Mouse (Mus musculus) thymus, postnatal 4 days (tissue): ENCODE results near the gene Slc36a1.

Experiments
- DNase-seq: peaks from one replicate; pipeline ENCODE4 v3.0.0; 2021

Gene Slc36a1

GRCm38 (mm10) chr11:55209626-55210353 lies 5.6 kb downstream of the Slc36a1 start:
- DNase-seq = no peak

- DNase-seq = no peak
Observed at GRCm38 (mm10) chr11:55213518-55213917, 9.4 kb downstream of the Slc36a1 start.

- no peak for DNase-seq
Observed at GRCm38 (mm10) chr11:55214161-55214560, 10.0 kb downstream of the Slc36a1 start.

- DNase-seq = no peak
Observed at GRCm38 (mm10) chr11:55214978-55215377, 10.8 kb downstream of the Slc36a1 start.

GRCm38 (mm10) chr11:55216061-55216460 lies 11.9 kb downstream of the Slc36a1 start:
- DNase-seq = no peak

GRCm38 (mm10) chr11:55216830-55217229 lies 12.7 kb downstream of the Slc36a1 start:
- DNase-seq = no peak

GRCm38 (mm10) chr11:55217418-55217817 lies 13.3 kb downstream of the Slc36a1 start:
- no peak for DNase-seq

GRCm38 (mm10) chr11:55217880-55218279 lies 13.7 kb downstream of the Slc36a1 start:
- DNase-seq = no peak

- DNase-seq = no peak
Observed at GRCm38 (mm10) chr11:55218473-55218872, 14.3 kb downstream of the Slc36a1 start.

- no peak for DNase-seq
Observed at GRCm38 (mm10) chr11:55221306-55221705, 17.2 kb downstream of the Slc36a1 start.

GRCm38 (mm10) chr11:55231034-55231433 lies 26.9 kb downstream of the Slc36a1 start:
- DNase-seq = no peak

GRCm38 (mm10) chr11:55234288-55234687 lies 30.1 kb downstream of the Slc36a1 start:
- no peak for DNase-seq

GRCm38 (mm10) chr11:55234791-55235190 lies 30.6 kb downstream of the Slc36a1 start:
- no peak for DNase-seq

GRCm38 (mm10) chr11:55236815-55237214 lies 32.7 kb downstream of the Slc36a1 start:
- no peak for DNase-seq

- no peak for DNase-seq
Observed at GRCm38 (mm10) chr11:55239496-55239895, 35.3 kb downstream of the Slc36a1 start.

- peak; percentile 66 for DNase-seq
Observed at GRCm38 (mm10) chr11:55240556-55240955, 36.4 kb downstream of the Slc36a1 start.

GRCm38 (mm10) chr11:55250527-55250926 lies 46.4 kb downstream of the Slc36a1 start:
- no peak for DNase-seq

GRCm38 (mm10) chr11:55253391-55253790 lies 49.2 kb downstream of the Slc36a1 start:
- no peak for DNase-seq

- DNase-seq = no peak
Observed at GRCm38 (mm10) chr11:55261105-55261504, 57.0 kb downstream of the Slc36a1 start.

- DNase-seq = no peak
Observed at GRCm38 (mm10) chr11:55262000-55262399, 57.9 kb downstream of the Slc36a1 start.

- DNase-seq = no peak
Observed at GRCm38 (mm10) chr11:55264318-55264717, 60.2 kb downstream of the Slc36a1 start.

GRCm38 (mm10) chr11:55265647-55266046 lies 61.5 kb downstream of the Slc36a1 start:
- no peak for DNase-seq

- no peak for DNase-seq
Observed at GRCm38 (mm10) chr11:55268580-55268979, 64.4 kb downstream of the Slc36a1 start.

- no peak for DNase-seq
Observed at GRCm38 (mm10) chr11:55274756-55275155, 70.6 kb downstream of the Slc36a1 start.
